Mouse (Mus musculus) lung, adult 2 months (tissue): Measurements from ENCODE around the gene Megf6.

Source experiments
- CTCF ChIP-seq: fragments of 200-500 bp; IDR thresholded peaks from 2 replicates; pipeline ENCODE4 v1.5.1; 2011; ENCODE audit warnings: mild to moderate bottlenecking, low read length, control low read depth; ENCODE audit not compliant: insufficient read depth
- POLR2A ChIP-seq: fragments of 200-500 bp; IDR thresholded peaks from 2 replicates; pipeline ENCODE4 v1.6.1; 2011; ENCODE audit warnings: low read depth, mild to moderate bottlenecking, control low read depth, low read length, borderline replicate concordance; ENCODE audit errors: extremely low read depth

DNA sequence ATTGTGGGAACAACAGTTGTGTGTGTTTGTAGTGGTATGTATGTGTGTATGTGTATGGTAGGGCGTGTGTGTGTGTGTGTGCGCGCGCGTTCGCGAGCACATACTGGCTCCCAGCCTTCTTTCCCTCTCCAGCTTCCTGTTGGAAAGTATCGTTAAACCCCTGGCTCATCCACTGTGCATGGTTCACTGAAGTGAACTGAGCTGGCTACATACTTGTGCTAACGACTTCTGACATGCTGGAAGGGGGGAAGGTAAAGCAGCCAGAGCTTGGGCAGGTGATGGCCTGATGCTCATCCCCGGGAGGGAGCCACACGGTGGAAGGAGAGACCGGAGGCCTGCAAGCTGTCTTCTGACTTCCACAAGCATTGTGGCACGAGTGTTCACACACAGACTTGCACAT is 40.9 kb downstream of the Megf6 start:
- no peak for TF ChIP-seq CTCF
- TF ChIP-seq POLR2A: no peak
